Mouse (Mus musculus) central nervous system, embryonic 18 days (tissue): ENCODE measurements around the gene Zdhhc11. TPM values are rescaled to one million over a fixed set of nuclear protein-coding genes. Genes with fewer than 3 reads are reported as not detected.

Experiments used
- polyA plus RNA-seq: library from polyadenylated mRNA; depleted of rRNA; stranded (reverse); fragments of >200 nt; gene quantifications from 2 replicates; pipeline ENCODE4 v1.2.3, GENCODE M21; 2012; rRNA removed

The Zdhhc11 gene
- not detected in 2 replicates for polyA plus RNA-seq

DNA sequence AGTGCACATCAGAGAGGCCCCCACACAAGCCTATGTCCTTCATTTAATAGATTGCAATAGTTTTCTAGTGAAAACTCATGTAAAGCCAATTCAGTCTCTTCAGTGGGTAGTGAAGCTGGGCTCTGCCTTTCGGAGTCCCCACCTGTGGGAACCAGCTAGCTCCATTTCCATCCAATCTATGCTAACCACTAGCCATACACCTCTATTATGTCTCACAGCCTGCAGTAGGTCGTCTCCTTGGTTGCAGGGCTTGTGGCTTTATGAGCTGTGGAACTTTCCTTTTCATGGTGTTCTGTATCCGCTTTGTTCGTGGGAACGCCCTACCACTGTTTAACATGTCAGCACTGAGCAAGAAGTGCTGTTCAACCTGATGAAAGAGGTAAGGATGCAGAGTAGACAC lies at the start of gene Zdhhc11:
TSS of gene Zdhhc11 (plus strand) at position 301 of the 400 bp plus-strand sequence.

DNA sequence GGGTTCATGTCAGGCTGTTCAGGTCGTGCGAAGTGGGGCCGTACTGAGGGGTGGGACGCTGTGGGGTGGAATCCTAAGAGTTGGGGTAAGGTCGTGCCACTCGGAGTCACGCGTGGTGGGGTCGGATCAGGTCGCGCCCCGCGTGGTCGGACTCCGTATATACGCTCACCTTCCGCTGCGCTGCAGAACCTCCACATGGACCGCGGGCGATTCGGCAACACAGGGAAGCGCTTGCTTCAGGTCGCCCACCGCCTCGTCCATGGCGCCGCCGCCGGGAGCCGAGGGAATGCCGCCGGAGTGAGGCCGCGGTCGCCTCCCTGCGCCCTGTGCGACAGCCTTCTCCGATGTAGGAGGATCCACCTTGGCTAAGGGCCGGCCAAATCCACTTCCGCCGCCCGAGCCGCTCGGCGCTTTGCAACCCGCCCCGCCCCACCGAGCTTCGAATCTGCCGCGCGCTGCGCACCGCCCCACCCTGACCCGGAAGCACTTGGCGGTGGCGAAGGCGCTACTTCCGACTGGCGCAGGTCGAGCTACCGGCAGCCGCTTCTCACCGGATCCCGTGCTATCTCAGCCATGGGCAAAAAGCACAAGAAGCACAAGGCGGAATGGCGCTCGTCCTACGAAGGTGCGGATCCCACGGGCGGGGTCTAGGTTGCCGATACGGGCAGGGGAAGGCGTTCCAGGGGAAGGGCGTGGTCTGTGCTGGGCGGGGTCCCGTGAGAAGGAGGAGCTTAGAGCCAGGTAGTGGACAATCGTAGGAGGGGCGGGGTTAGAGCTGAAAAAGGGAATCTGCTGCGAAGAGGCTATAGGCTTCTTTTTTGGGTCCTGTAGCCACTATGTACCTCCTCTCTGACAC lies 26.1 kb upstream of the Zdhhc11 start, which contains the start of the genes Trip13 and Brd9:
TSS of gene Trip13 (minus strand) at position 464 of the 856 bp plus-strand sequence.
TSS of gene Brd9 (plus strand) at position 491 of the 856 bp plus-strand sequence.

GRCm38 (mm10) chr13:74008948-74009718 lies 45.5 kb downstream of the Zdhhc11 start, which contains the start of gene Tppp:
TSS of gene Tppp (plus strand) at chr13:74009407.

Other genes with a start within 250 kb of the Zdhhc11 start
- 11.9 and 13.4 TPM in 2 replicates for gene Slc12a7, start 230.8 kb upstream of the Zdhhc11 start, polyA plus RNA-seq
- gene Nkd2, start 116.2 kb upstream of the Zdhhc11 start, polyA plus RNA-seq = 23.4 and 25.7 TPM in 2 replicates
- gene Trip13, start 26.1 kb upstream of the Zdhhc11 start, polyA plus RNA-seq = 7.1 and 8.0 TPM in 2 replicates
- 150 and 154 TPM in 2 replicates for gene Brd9, start 26.0 kb upstream of the Zdhhc11 start, polyA plus RNA-seq
- 23.6 and 27.7 TPM in 2 replicates for gene Tppp, start 45.6 kb downstream of the Zdhhc11 start, polyA plus RNA-seq
- 7.2 TPM in 2 replicates for gene Cep72, start 98.4 kb downstream of the Zdhhc11 start, polyA plus RNA-seq
- gene Slc9a3, start 157.6 kb downstream of the Zdhhc11 start, polyA plus RNA-seq = 0.37 and 0.45 TPM in 2 replicates
- gene Exoc3, start 244.9 kb downstream of the Zdhhc11 start, polyA plus RNA-seq = 58.7 and 62.9 TPM in 2 replicates